Mouse (Mus musculus): ENCODE results near the gene Polk.

Gene Polk

DNA sequence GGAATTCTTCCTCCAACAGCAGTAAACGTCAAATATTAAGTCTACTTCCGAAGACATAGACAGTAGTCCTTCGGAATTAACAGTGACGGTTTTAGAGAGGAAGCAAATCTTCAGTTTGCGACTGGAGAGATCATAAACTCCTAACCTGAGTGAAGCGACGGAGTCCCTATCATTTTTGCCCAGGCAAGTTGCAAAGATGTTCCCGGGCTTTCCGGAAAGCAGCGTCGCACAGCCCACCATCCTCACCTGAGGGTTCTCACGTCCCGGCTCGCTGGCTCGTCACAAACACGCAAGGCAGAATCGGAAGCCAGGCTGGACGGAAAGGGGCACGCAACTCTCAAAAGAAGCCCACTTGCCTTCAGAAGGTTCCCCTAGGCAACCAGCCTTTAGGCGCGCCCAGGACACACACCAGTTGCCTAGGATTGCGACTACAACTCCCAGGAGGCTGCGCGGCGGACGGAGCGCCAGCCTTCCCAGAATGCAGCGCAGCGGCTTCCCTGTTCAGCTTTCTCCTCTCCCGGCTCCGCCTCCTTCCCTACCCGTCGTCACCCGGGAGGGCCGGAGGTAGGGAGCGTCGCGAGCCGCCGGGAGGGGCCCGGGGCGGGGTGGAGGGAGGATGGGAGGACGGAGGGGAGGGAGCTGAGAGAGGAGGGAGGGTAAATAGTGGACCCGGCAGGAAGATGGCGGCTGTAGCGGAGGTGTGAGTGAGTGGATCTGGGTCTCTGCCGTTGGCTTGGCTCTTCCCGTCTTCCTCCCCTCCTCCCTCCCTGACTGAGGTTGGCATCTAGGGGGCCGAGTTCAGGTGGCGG is at the start of gene Polk, which contains the start of gene Col4a3bp:
TSS of gene Polk (minus strand) at position 499 of the 809 bp plus-strand sequence.
TSS of gene Col4a3bp (plus strand) at position 538 of the 809 bp plus-strand sequence.
- peak; percentile 94 to 95 for DNase-seq

DNA sequence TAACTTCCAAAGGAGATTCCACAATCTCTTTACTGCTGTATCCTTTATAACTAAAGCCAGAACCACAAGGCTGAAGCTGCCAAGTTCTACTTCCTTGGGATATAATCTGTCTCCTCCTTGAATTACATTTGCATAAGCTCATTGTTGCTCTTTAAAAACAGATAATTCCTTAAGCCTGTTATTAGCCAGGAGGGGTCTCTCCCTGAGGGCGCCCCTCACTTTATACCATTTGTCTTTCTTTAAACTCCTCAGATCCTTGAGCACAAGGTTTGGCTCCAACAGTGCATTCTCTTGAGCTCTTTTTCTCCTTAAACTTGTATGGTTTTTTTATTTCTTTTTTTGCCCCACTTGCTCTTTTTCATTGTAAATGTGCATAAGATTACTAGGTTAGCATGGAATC is 46.3 kb upstream of the Polk start:
- DNase-seq, result no peak

DNA sequence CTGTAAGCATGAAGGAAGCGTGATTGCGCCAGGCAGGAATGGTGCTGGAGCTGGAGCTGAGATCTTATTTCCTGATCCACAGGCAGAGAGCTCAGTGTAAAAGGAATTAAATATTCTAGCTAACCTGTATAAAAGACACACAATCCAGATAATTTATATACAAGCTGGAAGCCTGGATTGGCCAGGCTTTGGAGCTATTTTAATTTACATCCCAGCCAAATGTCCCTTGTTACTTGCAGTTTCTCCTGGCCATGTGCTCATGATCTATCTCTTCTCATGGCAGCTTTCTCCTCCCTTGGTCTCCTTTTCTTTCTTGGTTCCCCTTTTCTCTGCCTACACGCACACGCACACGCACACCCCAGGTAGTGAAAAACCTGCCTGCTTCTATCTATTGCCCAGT is 44.2 kb upstream of the Polk start:
- DNase-seq, result no peak

DNA sequence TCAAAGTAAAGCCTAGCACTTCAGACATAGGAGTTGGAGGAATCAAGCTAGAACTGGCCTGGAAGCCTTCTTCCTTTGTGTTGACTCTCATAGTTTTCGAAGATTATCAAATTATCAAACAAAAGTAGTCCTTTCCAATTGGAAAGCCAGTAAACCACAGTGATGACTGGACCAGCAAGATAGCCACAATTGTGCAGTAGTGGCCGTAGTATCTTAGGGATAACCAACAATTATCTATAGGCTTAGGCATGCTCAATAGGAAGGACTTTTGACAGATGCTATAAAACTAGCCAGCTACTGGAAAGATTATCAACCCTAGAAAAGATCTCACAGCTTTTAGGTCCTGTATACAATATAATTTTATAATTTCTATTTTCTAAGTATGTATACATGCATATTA is 41.8 kb upstream of the Polk start:
- no peak for DNase-seq

DNA sequence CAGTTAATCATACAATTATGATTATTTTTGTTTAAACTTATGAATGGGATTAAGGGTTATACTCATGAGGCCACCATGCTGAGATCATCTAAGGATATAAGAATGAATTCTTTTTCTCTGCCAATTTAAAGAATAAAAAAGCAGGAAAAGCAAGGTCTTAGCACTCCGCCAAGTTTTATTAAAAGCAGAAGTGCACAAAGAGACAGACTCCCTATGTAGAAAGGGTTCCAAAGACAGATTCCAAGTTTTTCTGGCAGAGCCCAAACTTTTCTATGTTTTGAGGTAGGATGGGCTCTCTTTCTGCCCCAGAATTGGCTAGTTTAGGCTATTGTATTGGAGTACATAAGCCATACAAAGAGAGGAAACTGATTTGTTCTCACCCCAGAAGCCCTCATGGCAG is 37.6 kb upstream of the Polk start:
- no peak for DNase-seq

DNA sequence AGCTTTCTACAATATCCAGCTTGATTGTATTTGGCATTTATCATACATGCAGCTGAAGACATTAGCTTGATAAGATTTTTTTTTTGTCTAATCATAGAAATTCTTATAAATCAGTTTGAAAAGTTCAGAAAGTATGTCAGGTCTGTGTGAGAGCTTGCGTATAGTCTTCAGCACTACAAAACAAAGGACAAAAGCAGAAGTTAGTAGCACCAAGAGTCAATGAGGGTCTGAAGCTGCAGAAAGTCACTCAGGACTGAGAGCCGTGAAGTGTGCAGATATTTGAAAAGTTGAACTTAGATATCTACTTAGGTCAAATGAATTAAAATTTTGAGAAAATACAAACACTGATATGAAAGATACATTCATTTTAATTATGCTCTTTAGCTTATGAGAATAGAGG is 36.7 kb upstream of the Polk start:
- DNase-seq, result no peak

DNA sequence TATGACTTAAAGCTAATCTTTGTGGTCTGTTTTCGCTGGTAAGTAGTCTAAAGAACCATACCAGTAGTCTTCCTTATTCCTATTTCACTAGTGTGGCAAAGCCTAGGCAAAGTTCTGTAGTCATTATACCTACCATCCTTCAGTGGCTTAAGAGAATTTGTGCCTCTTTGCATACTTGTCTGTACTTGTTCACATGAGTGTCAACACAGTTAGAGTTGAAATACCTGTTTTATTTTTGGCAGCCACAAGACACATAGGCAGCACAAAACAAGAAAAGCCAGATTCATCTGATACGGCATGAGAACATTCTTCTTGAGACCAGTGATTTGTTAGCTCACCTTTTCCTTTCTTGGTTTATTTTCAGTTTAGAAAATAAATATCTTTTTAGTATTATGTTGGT is 31.8 kb upstream of the Polk start:
- no peak for DNase-seq

DNA sequence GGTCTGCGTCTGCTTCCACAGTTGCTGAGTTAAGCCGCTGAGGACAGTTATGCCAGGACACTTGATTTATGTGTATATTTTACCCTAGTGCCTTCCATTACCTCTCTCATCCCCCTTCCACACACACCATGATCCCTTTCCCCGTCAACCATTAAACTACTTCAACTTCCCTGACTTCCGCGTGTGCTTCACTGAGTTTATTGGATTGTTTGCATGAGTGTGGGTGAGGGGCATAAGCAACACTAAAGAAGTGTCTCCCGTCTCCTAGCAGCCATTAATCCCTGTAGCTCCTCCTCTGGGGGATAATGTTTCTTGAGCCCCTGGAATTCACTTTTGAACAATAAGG is 28.6 kb upstream of the Polk start:
- no peak for DNase-seq

DNA sequence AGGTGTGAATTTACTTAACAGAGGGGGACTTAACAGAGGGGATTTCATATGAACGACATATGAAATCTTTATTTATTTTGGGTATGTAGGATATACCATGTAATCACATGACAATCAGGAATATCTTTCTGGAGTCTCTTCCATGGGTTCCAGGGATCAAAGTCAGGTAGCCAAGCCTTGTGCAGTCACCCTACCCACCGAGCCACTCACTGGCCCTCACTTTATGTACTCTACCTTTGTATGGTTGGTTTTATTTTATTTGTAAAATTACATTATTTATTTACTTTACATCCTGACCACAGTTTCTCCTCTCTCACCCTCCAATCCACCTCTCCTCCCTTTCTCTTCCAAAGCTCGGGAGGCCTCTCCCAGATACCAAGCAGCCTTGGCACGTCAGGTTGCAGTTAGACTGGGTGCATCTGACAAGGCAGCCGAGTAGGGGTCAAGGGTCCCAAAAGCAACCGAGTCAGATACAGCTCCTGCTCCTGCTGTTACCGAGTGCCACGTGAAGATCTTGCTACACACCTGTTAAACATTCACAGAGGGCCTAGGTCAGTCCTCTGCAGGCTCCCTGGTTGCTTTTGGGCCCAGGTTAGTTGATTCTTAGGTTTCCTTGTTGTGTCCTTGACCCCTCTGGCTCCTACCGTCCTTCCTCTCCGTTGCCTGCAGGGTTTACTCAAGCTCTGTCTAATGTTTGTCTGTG is 28.1 kb upstream of the Polk start:
- DNase-seq, result no peak

DNA sequence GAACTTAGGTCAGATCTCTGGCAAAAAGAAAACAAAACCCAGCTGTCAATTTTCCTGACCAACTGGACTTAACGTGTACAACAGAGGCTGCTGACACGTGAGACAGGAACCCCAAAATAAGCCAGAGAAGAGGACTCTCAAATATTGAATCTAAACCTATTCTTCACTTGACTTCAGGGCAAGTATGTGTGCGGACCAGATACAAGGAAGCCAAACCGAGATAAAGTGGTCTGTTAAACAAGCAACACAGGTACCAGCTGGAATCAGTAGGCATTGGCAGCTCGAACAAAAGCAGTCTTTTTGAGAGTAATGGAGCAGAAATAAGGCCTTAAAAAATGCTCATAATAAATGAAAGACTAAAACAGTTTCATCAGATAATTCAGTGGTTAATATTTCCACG is 25.6 kb upstream of the Polk start:
- DNase-seq, result no peak

DNA sequence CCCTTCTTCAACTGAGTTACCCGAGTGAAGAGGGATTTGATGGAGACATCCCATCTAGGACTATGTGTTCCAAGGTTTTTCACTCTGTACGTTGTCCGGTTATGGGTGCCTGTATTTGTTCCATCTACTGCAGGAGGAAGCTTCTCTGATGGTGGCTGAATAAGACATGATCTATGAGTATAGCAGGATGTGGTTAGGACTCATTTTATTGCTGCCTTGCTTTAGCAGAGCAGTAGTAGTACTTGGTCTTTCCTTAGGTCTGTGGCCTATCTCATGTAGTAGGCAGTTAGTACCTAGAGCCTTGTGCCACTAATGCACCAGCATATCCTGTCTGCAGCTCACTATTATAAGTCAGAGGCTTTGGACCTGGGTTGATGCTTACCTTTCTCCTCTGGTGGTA is 12.7 kb upstream of the Polk start:
- no peak for DNase-seq

DNA sequence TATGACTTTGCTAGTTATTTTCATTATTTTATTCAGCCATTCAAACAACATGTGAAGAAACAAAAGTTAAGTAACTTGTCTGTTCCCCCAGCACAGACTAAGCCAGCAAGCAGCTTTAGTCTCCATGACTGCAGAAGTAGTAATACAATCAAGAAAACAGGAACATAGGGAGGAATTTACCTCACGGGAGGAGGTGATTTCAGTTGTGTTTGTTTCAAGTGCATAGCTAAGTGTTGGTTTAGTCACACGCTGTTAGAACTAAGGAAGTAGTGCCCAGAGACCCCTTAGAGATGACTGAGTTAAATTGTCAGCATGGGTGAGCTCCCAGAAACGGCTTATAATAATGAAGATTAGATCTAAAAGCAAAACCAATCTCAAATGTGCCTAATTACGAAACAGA is 5.6 kb upstream of the Polk start:
- no peak for DNase-seq

DNA sequence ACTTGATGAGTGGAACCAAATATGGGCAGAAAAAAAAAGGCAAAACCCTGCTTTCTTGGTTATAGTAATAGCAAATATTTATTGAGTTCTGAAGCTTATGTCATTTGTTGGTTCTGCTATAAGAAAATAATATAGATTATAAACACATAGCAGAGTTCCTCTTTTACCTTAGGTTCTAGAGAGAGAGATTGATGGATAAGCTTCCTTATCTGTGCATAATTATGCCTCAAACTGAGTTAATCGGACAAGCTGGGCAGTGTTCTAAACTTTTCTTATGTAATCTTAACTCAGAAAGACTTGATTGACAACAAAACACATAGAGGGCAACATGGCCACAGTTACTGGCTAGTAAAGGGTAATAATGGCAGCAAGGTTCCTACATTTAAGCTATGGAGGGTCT is 4.9 kb upstream of the Polk start:
- DNase-seq, result no peak

DNA sequence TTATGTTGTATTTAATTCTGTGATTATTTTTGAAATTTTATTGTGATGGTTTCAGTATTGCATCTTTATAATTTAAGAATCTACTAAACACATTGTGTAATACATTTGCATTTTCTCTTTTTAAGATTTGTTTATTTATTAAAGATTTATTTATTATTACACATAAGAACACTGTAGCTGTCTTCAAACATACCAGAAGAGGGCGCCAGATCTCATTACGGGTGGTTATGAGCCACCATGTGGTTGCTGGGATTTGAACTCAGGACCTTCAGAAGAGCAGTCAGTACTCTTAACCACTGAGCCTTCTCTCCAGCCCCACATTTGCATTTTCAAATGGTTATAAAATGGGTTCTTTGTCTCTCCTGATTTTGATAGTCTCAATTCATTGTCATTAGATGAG is 2.1 kb upstream of the Polk start:
- no peak for DNase-seq

DNA sequence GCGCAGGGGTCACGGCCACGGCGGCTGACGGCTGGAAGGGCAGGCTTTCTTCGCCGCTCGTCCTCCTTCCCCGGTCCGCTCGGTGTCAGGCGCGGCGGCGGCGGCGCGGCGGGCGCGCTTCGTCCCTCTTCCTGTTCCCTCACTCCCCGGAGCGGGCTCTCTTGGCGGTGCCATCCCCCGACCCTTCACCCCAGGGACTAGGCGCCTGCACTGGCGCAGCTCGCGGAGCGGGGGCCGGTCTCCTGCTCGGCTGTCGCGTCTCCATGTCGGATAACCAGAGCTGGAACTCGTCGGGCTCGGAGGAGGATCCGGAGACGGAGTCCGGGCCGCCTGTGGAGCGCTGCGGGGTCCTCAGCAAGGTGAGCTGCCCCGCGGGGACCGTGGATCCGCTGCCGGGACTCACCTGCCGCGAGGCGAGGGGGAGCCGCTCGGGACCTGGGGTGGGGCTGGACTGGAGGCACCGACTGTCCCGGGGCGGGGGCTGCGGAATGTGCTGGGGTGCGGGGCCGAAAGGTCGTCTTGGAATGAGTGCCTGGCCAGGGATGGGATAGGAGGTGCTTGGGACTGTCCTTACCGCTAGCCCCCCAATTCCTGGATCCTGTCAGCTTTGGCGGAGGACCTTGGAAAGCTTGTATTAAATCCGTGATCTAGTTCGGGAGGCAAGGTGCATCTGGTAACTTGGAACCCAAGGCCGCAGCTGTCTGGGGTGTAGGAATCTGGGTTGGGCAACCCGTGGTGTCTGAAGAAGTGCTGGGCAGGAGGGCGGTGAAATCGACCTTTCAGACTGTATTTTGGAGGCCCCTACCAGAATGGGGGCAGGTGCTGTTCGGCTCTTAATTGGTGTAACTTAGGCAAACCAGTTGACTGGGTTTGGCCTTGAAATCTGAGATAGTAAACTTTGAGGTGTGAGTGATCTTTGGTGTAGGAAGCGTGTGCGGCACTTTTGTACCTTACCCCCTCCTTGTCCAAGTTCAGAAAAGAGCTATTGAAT is 817 bp upstream of the Polk start:
- DNase-seq, result no peak

DNA sequence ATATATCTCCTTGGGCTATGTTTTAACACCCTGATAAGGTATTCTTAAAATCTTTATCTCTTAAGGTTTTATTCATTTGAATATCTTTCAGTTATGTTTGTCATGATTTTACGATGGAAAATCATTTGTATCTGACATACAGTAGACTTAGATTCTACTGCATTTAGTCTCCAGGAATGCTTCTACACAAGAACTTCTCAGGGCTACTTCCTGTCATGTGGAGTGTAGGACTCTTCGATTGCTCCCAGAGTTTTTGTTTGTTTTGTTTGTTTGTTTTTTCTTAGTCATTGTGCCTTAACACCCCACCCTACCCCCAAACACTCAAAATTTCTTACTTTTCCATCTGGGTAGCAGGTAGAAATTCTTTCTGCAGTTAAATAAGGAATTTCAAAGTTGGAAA is 998 bp downstream of the Polk start:
- no peak for DNase-seq

DNA sequence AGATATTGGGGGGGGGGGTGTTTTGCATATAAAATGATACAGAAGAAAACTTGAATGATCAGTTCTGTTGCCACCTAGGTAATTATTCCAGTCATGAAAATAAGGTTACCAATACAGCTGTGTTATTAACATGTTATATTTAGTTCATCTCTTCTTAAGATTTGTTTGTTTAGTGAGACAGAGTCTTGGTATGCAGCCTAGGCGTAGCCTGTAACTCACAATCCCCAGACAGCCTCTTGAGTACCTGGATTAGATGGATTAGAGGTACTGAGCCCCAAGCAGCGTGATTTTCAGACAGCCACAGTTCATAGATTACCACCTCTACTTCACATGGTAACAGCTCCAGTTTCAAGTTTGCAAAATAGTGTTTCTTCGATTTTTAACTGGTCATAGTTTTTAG is 4.3 kb downstream of the Polk start:
- DNase-seq, result no peak

DNA sequence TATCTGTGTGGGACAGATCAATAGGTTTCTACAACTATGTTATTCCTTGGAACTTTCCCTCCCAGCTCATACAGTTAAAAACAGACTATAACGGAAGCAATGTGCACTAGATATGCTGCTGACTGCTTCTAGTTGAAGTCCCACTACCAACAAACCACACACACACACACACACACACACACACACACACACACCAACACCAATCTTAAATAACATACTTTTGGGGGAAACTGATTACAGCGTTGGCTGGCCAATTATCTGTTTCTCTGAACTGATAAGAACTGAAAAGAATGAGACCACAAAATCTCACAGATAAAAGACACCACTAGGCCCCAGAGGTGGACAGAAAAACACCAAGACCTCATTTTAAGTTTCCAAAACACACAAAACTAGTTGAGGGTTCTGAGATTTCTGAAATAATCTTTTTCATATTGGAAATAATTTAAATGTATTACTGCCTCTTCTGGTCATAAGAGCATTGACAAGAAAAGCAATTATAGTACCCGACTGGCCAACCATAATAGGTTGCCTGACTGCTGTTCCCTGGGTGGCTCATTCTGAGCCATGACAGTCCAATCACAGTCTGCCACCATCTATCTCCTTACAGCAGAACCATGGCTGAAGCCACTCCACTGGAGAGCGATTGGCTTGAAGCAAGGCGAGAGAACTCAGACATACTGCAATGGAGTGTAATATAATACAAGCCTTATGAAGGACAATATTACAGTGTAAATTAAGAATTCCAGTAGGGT is 5.4 kb downstream of the Polk start:
- DNase-seq, result no peak

DNA sequence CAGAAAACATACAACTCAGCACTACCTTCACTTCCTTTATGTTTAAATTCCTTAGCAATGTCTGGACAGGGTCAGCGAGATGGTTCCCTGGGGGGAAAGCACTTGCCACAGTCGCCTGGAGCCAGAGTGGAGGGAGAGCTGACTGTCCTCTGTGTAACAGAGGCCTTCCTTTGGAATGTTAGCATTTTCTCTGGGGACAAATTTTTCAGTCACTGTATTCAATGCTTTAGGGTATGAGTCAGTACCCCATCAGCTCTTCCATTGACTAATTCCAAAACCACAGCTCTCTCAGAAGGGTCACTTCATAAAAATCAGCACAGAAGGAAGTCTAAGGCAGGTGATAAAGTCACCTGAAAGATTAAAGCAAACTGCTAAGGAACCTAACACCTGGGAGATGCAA is 8.6 kb downstream of the Polk start:
- DNase-seq, result no peak

DNA sequence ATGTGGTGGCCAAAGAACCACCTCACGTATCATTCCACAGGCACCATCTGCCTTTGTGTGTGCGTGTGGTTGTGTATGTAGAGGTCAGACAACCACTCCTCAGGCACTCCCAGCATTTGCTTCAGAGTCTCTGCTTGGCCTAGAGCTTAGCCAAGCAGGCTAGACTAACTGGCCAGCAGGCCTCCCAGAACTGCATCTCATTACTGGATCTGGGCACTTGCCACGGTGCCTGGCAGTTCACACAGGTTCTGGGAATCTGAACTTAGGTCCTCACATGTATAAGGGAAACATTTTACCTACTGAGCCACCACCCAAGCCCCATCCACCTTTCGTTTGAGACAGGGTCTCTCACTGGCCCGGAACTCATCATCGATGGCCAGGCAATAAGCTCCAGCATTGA is 10.2 kb downstream of the Polk start:
- no peak for DNase-seq

DNA sequence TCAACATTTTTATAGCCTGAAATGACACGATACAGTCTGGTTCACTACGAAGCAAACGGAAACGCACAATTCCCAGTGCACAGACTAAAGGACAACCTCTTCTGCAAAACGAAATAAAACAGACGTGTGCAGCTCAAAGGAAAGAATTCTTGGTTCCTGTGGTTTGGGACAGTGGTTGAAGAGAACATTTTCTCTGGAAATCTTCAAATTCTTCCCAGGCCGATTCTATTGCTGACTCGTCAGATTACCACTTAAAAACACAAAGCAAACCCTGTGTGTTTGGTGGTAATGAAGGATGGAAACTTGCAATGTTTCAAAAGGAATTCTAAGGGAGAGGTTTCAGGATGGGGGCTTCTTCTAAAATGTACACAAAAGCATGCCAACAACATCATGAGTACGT is 12.3 kb downstream of the Polk start:
- no peak for DNase-seq

DNA sequence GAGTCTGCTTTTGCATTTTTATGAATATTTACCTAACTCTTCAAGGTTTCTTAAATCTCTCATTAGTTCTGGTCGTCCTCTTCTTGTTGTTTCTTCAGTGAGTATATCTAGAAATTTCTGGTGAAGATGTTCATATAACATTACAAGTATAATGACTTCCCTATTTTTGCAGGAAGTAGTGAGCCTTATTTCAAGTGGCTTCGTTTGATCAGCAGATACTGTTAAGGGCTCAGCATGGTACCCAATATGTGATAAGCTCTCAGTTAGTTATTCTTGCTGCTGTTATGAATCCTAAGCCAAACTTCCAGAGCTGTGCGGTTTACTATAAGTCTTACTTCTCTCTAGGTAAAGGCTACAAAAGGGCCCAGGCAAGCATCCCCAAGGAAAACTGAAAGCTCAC is 12.8 kb downstream of the Polk start:
- DNase-seq, result no peak

DNA sequence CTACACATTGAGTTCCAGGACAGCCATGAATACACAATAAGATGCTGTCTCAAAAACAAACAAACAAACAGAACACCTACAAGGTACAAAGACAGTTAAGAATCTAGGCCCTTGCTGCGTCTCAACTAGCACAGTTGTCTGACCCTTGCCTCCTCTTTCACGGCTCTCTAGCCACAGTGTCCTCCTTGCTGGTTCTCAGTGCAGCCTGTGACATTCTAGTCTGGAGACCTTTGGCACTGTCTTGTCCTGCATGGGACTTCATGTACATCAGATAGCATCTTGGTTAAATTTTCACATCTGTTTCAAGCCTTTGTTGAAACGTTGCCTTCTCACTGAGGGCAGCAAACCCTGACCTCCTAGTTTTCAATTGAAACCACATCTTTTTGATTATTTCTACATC is 13.6 kb downstream of the Polk start:
- DNase-seq, result no peak
